Mouse (Mus musculus) intestine, postnatal 0 days (tissue): ENCODE measurements around the gene Cst12. TPM values are rescaled to one million over a fixed set of nuclear protein-coding genes. Genes with fewer than 3 reads are reported as not detected.

Experiments used
- ATAC-seq: fragments of 200-750 bp; cut with Nextera tagmentation; 2 replicates; pipeline ENCODE4 v1.8.0; 2017; ENCODE audit warnings: mild to moderate bottlenecking, moderate TSS enrichment, moderate library complexity
- H3K27ac ChIP-seq: fragments of 300-500 bp; sonication (generic); 2 replicates; pipeline ENCODE4 v1.5.1; 2014; ENCODE audit warnings: mild to moderate bottlenecking, low read depth, low read length, moderate library complexity
- H3K27me3 ChIP-seq: fragments of 300-500 bp; sonication (generic); replicated peaks from 2 replicates; pipeline ENCODE4 v1.6.1; 2014; ENCODE audit warnings: low read length, mixed read lengths; ENCODE audit not compliant: control insufficient read depth, insufficient read depth
- H3K36me3 ChIP-seq: fragments of 300-500 bp; sonication (generic); 2 replicates; pipeline ENCODE4 v1.6.1; 2014; ENCODE audit warnings: mild to moderate bottlenecking, moderate library complexity; ENCODE audit not compliant: control insufficient read depth, insufficient read depth
- H3K4me1 ChIP-seq: fragments of 300-500 bp; sonication (generic); replicated peaks from 2 replicates; pipeline ENCODE4 v1.6.1; 2014; ENCODE audit warnings: antibody characterized with exemption, low read length, mixed read lengths; ENCODE audit not compliant: control insufficient read depth, insufficient read depth
- H3K4me2 ChIP-seq: fragments of 300-500 bp; sonication (generic); replicated peaks from 2 replicates; pipeline ENCODE4 v1.6.1; 2014; ENCODE audit warnings: low read depth, mild to moderate bottlenecking, moderate library complexity
- H3K4me3 ChIP-seq: fragments of 300-500 bp; sonication (generic); 2 replicates; pipeline ENCODE4 v1.5.1; 2014; ENCODE audit warnings: low read depth, low read length
- H3K9ac ChIP-seq: fragments of 300-500 bp; sonication (generic); 2 replicates; pipeline ENCODE4 v1.6.1; 2014; ENCODE audit warnings: mild to moderate bottlenecking, low read depth, low read length
- H3K9me3 ChIP-seq: fragments of 300-500 bp; sonication (generic); 2 replicates; pipeline ENCODE4 v1.6.1; 2016; ENCODE audit warnings: mixed run types; ENCODE audit not compliant: control insufficient read depth
- CTCF ChIP-seq: sonication (generic); IDR thresholded peaks from 2 replicates; pipeline ENCODE4 v1.5.1; 2016; ENCODE audit warnings: low read depth, mild to moderate bottlenecking, control low read depth, antibody characterized with exemption, moderate library complexity
- WGBS: fragments of 180-500 bp; shearing (Covaris S2); extraction: QIAGEN DNeasy Blood & Tissue Kit; methylation state at CpG from one replicate; pipeline ENCODE4 v1.1.7; 2014; 5-methylcytosine and 5-hydroxymethylcytosine counted together
- polyA plus RNA-seq: library from polyadenylated mRNA; unstranded; fragments of >200 nt; fragmentation: Nextera tagmentation; extraction: Ambion mirVana; gene quantifications from 2 replicates; pipeline ENCODE4 v1.2.1, GENCODE M21; 2015

Gene Cst12
- polyA plus RNA-seq, 1 experiment from 2014 or later, result not detected

- H3K4me1 ChIP-seq, result no peaks in the 10 kb centered on the region
- ATAC-seq, result no peak
- no peak for TF ChIP-seq CTCF
Observed at GRCm38 (mm10) chr2:148819909-148820308, 30.7 kb downstream of the Cst12 start, which contains the start of gene Cst13. Cst13 (plus strand) TSS chr2:148820081.

DNA sequence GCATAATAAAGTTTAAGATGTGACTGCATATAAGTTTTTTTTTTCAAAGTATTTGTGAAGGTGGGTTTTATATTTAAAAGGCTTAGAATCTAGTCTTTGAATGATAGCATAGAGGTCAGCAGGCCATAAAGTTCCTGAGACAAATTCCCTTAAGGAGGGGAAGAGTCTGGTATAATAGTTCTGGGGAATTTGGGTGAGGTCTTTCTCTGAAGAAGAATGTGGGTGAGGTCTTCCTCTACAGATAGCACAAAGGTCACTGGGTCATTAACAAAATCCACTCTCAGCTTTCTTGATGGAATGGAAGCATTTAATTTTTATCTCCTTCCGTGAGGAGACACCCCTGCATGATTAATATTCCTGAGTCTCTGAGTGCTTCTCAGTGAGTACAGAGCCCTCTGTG is 36.8 kb downstream of the Cst12 start:
- no peaks in the 10 kb centered on the region for H3K9me3 ChIP-seq
- WGBS, result 29% methylated on average over 1 of the region's 1 CpGs
- no peak overlapping the region for H3K4me3 ChIP-seq
- H3K4me2 ChIP-seq, result no peak overlapping the region
- no peak overlapping the region for H3K27ac ChIP-seq
- TF ChIP-seq CTCF, result no peak
- H3K27me3 ChIP-seq, result peaks cover 8% of the 10 kb centered on the region; the same call in 1 of the 2 replicates
- no peaks in the 10 kb centered on the region for H3K36me3 ChIP-seq
- no peak for ATAC-seq
- no peak overlapping the region for H3K9ac ChIP-seq
- no peaks in the 10 kb centered on the region for H3K4me1 ChIP-seq

More at GRCm38 (mm10) chr2:148819909-148820308, 30.7 kb downstream of the Cst12 start, which contains the start of gene Cst13:
- Histone ChIP-seq H3K36me3 (no peaks in the 10 kb centered on the region), H3K27ac (no peak within 1 kb of the TSS), H3K9ac (no peak within 1 kb of the TSS), H3K4me3 (no peak within 1 kb of the TSS), H3K4me2 (no peak within 1 kb of the TSS), H3K9me3 (no peaks in the 10 kb centered on the region), H3K27me3 (peaks cover 3% of the 10 kb centered on the region; the same call in 1 of the 2 replicates)

DNA sequence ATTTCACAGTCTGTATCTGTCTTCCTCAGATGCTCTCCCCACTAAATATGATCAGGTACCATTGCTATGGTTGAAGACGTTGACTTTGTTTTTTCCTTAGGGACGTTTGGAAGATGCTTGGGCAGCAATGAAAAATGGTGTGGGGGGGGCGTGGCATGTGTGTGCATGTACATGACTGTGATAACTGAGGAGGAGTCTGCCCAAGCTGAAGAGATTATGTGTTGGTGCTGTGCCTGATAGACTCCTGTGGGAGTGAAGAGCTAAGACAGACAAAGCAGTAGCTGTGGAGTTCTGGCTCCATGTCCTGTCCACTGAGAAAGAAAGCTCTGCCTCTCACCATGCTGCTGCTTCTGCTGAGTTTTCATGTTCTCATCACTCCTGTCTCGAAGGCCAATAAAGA is 45.8 kb downstream of the Cst12 start, which contains the start of gene Cst9:
Gene Cst9 (plus strand): TSS at position 236 of the 400 bp plus-strand sequence.
- Histone ChIP-seq H3K4me1 (no peaks in the 10 kb centered on the region), H3K27me3 (peaks cover 26% of the 10 kb centered on the region), H3K9ac (no peak within 1 kb of the TSS), H3K36me3 (no peaks in the 10 kb centered on the region), H3K4me2 (no peak within 1 kb of the TSS), H3K4me3 (no peak within 1 kb of the TSS), H3K27ac (no peak within 1 kb of the TSS), H3K9me3 (no peaks in the 10 kb centered on the region)
- no peak for ATAC-seq
- no peak for TF ChIP-seq CTCF
- 43% methylated on average over 4 of the region's 4 CpGs for WGBS

- ATAC-seq, result no peak
- no peak for TF ChIP-seq CTCF
- H3K9ac ChIP-seq, result no peak overlapping the region
- no peak overlapping the region for H3K4me2 ChIP-seq
- H3K36me3 ChIP-seq, result no peaks in the 10 kb centered on the region
- 75% methylated on average over 5 of the region's 5 CpGs for WGBS
- H3K27ac ChIP-seq, result no peak overlapping the region
- no peaks in the 10 kb centered on the region for H3K9me3 ChIP-seq
- H3K27me3 ChIP-seq, result peaks cover 26% of the 10 kb centered on the region
- H3K4me1 ChIP-seq, result no peaks in the 10 kb centered on the region
- H3K4me3 ChIP-seq, result no peak overlapping the region
Observed at GRCm38 (mm10) chr2:148838075-148838777, 49.1 kb downstream of the Cst12 start.

DNA sequence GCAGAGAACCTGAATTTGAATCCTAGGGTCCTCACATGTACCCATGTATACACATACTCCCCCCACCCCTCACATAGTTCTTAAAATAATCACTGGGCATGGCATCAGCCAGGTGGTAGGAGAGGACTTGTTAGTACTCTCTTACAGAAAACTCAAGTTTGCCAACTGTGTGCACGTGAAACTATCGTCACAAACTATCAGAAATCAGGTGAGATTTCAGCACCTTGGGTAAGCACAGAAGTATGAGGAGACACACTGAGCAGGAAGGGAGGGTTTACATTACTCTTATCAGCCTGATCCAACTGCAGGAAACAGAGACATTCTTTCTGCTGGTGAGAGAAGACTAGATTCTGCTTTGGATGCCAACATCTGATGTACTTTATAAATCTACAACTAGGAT is 50.1 kb downstream of the Cst12 start:
- Histone ChIP-seq H3K4me3 (no peak overlapping the region), H3K27me3 (peaks cover 20% of the 10 kb centered on the region), H3K36me3 (no peaks in the 10 kb centered on the region), H3K4me1 (no peaks in the 10 kb centered on the region), H3K9me3 (no peaks in the 10 kb centered on the region), H3K27ac (no peak overlapping the region), H3K4me2 (no peak overlapping the region), H3K9ac (no peak overlapping the region)
- WGBS, result 82% methylated on average over 2 of the region's 2 CpGs
- no peak for TF ChIP-seq CTCF
- ATAC-seq, result no peak

Other genes starting within 250 kb of the Cst12 start
- gene Nxt1, start 116.8 kb upstream of the Cst12 start, polyA plus RNA-seq, result 35.6 and 35.9 TPM in 2 replicates
- gene Gzf1, start 108.3 kb upstream of the Cst12 start, polyA plus RNA-seq, result 14.9 and 16.6 TPM in 2 replicates
- gene Napb, start 56.9 kb upstream of the Cst12 start, polyA plus RNA-seq, result 2.2 and 2.4 TPM in 2 replicates
- not detected in 2 replicates for gene Cstl1, start 39.0 kb upstream of the Cst12 start, polyA plus RNA-seq
- gene Cst11, start 17.9 kb upstream of the Cst12 start, polyA plus RNA-seq, result not detected in 2 replicates
- not detected in 2 replicates for gene 8030411F24Rik, start 7.4 kb upstream of the Cst12 start, polyA plus RNA-seq
- gene Cst8, start 9.4 kb downstream of the Cst12 start, polyA plus RNA-seq, result not detected in 2 replicates
- gene Cst13, start 30.7 kb downstream of the Cst12 start, polyA plus RNA-seq, result not detected in 2 replicates
- not detected in 2 replicates for gene Cst9, start 45.8 kb downstream of the Cst12 start, polyA plus RNA-seq
- gene 9230104L09Rik, start 75.7 kb downstream of the Cst12 start, polyA plus RNA-seq, result not detected in 2 replicates
- 305 and 313 TPM in 2 replicates for gene Cst3, start 86.3 kb downstream of the Cst12 start, polyA plus RNA-seq
- gene Gm1330, start 213.9 kb downstream of the Cst12 start, polyA plus RNA-seq, result not detected in 2 replicates
- not detected in 2 replicates for gene Gm10750, start 227.9 kb downstream of the Cst12 start, polyA plus RNA-seq